Mouse (Mus musculus): ENCODE results near the gene Psmd1. TPM values are rescaled to one million over a fixed set of nuclear protein-coding genes. Genes with fewer than 3 reads are reported as not detected.

The Psmd1 gene
- polyA plus RNA-seq (2017; shearing (Covaris generic)), result 65.4 TPM

DNA sequence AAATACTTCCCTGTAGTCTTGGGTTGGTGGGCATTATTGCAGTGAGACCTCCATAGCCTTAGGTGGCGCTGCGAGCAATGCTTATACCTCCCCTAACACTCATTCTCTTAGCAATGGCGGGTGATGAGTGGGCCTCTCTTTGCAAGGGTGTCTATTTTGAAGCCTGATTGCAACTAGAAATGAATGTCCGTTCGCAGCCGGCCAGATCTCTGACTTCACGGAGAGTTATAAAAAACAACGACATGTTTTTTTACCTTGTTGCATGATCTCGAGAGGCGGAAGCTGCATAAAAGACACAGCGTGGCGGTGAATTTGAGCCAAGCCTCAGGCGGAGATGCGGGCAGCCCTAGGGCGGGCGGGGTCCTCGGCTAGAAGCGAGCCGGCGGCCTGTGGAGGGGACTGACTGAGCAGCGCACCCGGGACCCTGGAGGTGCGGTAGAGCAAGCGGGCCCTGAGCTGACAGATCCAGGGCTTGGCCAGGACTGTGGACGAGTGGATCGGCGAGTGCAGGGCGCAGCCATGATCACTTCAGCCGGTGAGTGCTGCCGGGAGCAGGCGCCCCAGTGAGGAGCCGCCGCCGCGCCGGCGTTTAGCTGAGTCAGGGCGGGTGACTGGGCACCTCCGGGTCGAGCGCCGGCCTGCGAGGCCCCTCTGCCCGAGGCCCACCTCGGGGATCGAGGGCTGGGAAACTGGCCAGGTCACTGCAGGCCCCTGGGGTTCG lies at the start of gene Psmd1:
Psmd1 (plus strand) TSS at position 117 of the 721 bp plus-strand sequence.

DNA sequence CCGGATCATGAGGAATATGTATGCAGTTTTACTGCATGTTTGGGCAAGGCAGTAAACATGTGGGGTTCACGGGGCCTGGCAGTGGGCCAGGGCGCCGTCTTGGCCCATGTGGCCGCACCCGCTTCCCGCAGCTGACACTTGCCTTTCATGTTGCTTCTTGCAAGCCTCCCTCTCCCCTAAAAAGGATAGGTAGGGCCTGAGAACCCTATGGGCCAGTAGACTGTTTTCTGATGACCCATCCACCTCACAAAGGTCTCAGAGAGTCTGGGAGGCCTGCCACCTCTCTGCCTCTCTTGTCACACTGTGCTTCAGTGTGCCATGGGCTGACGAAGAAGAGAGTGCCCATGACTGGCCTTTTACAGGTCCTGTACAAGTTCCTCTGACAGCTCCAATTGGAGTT lies 47.7 kb upstream of the Psmd1 start, which contains the start of gene Spata3:
Spata3 (plus strand) TSS at position 301 of the 400 bp plus-strand sequence.

GRCm38 (mm10) chr1:86045848-86046805 lies 18.1 kb upstream of the Psmd1 start, which contains the start of gene 2810459M11Rik:
TSS of gene 2810459M11Rik (plus strand) at chr1:86045863.

GRCm38 (mm10) chr1:86111779-86112178 lies 47.6 kb downstream of the Psmd1 start, which contains the start of gene Htr2b:
TSS of gene Htr2b (minus strand) at chr1:86111970.

DNA sequence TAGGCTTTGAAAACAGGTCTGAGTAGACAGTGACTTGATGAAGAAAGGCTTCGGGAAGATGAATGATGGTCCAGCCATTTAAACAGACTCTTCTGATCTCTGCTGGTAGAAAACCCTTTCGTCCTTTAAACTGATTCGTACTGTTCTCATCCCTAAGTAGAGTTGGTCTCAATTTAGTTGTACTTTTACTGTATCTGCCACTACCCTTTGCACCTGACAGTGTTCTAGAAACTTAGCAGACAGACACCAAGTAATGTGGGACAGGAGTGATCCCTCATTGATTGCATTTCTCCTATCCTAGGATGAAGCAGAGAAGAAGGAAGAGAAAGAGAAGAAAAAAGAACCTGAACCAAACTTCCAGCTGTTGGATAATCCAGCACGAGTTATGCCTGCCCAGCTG lies 69.2 kb downstream of the Psmd1 start, which contains the start of gene Gm21972:
Gm21972 (plus strand) TSS at position 301 of the 400 bp plus-strand sequence.

GRCm38 (mm10) chr1:86154133-86154823 lies 90.1 kb downstream of the Psmd1 start, which contains the start of gene Armc9:
TSS of gene Armc9 (plus strand) at chr1:86154780.

Other genes starting within 250 kb of the Psmd1 start
- 226 TPM for gene Itm2c, start 170.1 kb upstream of the Psmd1 start, polyA plus RNA-seq (2017; shearing (Covaris generic))
- gene 4933407L21Rik, start 135.9 kb upstream of the Psmd1 start, polyA plus RNA-seq (2017; shearing (Covaris generic)), result 0.61 TPM
- 8.4 TPM for gene Gpr55, start 103.4 kb upstream of the Psmd1 start, polyA plus RNA-seq (2017; shearing (Covaris generic))
- not detected for gene Spata3, start 47.6 kb upstream of the Psmd1 start, polyA plus RNA-seq (2017; shearing (Covaris generic))
- gene 2810459M11Rik, start 18.5 kb upstream of the Psmd1 start, polyA plus RNA-seq (2017; shearing (Covaris generic)), result 0.11 TPM
- gene Htr2b, start 47.6 kb downstream of the Psmd1 start, polyA plus RNA-seq (2017; shearing (Covaris generic)), result not detected
- gene Gm21972, start 69.2 kb downstream of the Psmd1 start, polyA plus RNA-seq (2017; shearing (Covaris generic)), result not detected
- 7.9 TPM for gene Armc9, start 90.4 kb downstream of the Psmd1 start, polyA plus RNA-seq (2017; shearing (Covaris generic))
- gene B3gnt7, start 238.4 kb downstream of the Psmd1 start, polyA plus RNA-seq (2017; shearing (Covaris generic)), result not detected